Mouse (Mus musculus): ENCODE data around the gene Abca17.

GRCm38 (mm10) chr17:24383789-24384188, 32.9 kb upstream of the Abca17 start:
- TF ChIP-seq CTCF (IDR thresholded peaks at IDR 0.05; ENCODE audit: low read depth) (no peak), EP300 (IDR thresholded peaks at IDR 0.05; ENCODE audit: low read depth) (no peak)

Data from liver, embryonic 14.5 days (tissue).